ENCODE assay signal across 8 mouse cellular contexts in the genomic region with DNA sequence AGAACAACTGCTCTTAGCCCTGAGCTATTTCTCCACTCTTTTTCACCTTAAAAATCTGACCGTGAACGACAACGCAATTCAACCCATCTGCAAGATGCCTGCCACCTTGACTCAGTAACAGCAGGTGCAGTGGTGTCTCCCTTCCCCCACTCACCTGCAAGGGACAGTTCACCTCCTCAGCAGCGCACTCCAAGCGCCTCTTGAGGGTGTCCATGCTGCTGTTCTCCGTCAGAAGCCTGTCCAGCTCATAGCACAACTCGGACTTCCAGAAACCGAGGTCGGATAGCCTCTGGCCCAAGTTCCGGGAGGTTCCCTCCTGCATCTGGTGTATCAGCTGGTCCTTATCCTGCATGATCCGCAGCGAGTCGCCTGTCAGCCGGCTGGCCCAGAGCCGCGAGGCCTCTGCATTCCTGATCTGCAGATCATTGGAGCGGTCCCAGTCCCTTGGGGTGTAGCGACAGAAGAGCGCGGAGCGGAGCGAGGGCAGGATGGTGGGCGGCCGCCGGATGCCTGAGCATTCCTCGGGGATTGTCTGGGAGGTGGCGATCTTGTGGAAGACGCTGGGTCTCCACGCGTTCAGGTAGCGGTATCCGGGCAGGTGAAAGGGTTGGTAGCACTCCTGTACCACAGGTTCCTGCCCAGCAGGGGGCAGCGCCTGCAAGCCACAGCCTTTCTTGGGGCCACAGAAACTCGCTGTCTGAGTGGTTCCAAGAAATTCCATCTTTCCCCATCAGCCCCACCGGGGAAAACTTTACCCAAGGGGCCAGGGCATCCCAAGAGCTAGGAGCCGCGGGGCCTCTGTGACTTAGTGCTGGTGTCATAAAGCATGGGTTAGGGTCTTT. TPM values are rescaled to one million over a fixed set of nuclear protein-coding genes. Genes with fewer than 3 reads are reported as not detected.
DNase-seq lines count a peak whose midpoint lies in the region; ATAC-seq and TF ChIP-seq lines count a peak whose summit lies in the region.

Gene Tekt5 (minus strand): TSS at position 792 of the 842 bp plus-strand sequence.

- DNase-seq in gastrocnemius, postnatal 14 days = peak; percentile 55
- no peak for DNase-seq in gastrocnemius, adult 18-20 months (ENCODE audit: low spot score)
- DNase-seq in induced T-regulatory cell, adult 2 months (ENCODE audit: low read depth) = peak; percentile 29
- DNase-seq in liver, embryonic 11.5 days (ENCODE audit: low spot score) = no peak
- peak; percentile 46 for DNase-seq in naive thymus-derived CD4-positive, alpha-beta T cell, adult 2 months (ENCODE audit: low read depth)
- DNase-seq in thymus, postnatal 25 days = peak; percentile 35

- H3K4me1 ChIP-seq in bone marrow macrophage, adult 2 months (ENCODE audit: control insufficient read depth, insufficient read depth, low read length) = no peaks in the 10 kb centered on the region
- H3K4me1 ChIP-seq in forebrain, embryonic 13.5 days = peaks cover 8% of the 10 kb centered on the region
- H3K4me1 ChIP-seq in liver, embryonic 11.5 days (replicated peaks; ENCODE audit: control insufficient read depth, insufficient read depth, low read length) = no peaks in the 10 kb centered on the region

- no peak for TF ChIP-seq POLR2A in bone marrow macrophage, adult 2 months (IDR thresholded peaks at IDR 0.05; ENCODE audit: borderline replicate concordance, low read depth, low read length)

- 7% methylated on average over 37 of the region's 37 CpGs for WGBS in forebrain, embryonic 13.5 days
- WGBS in liver, embryonic 11.5 days = 12% methylated on average over 37 of the region's 37 CpGs

- TF ChIP-seq CTCF in bone marrow macrophage, adult 2 months (IDR thresholded peaks at IDR 0.05; ENCODE audit: low read depth, low read length) = peak; percentile 48

- no peak within 1 kb of the TSS for H3K27ac ChIP-seq in bone marrow macrophage, adult 2 months (ENCODE audit: insufficient read depth, low read depth, low read length)
- H3K27ac ChIP-seq in forebrain, embryonic 13.5 days = no peak within 1 kb of the TSS
- H3K27ac ChIP-seq in liver, embryonic 11.5 days (ENCODE audit: low read depth, low read length) = no peak within 1 kb of the TSS

- intact Hi-C loops in gastrocnemius, postnatal 14 days (cut with DNase I; ENCODE audit: low total_unique reads) = loop anchor here (5.0 kb wide), 1 partner anchor 113 kb away; no protein-coding TSS in a partner anchor

- H3K36me3 ChIP-seq in forebrain, embryonic 13.5 days (ENCODE audit: poor library complexity, severe bottlenecking) = no peaks in the 10 kb centered on the region
- no peaks in the 10 kb centered on the region for H3K36me3 ChIP-seq in liver, embryonic 11.5 days (ENCODE audit: control insufficient read depth, insufficient read depth, low read length)

- ATAC-seq in forebrain, embryonic 13.5 days = peak; percentile 48; the same call in 1 of the 2 replicates
- no peak for ATAC-seq in liver, embryonic 11.5 days (replicated peaks; ENCODE audit: low FRiP score)

- H3K27me3 ChIP-seq in forebrain, embryonic 13.5 days = peaks cover 12% of the 10 kb centered on the region
- H3K27me3 ChIP-seq in liver, embryonic 11.5 days (replicated peaks; ENCODE audit: control insufficient read depth, insufficient read depth, low read length) = peaks cover 10% of the 10 kb centered on the region

- H3K4me2 ChIP-seq in forebrain, embryonic 13.5 days = peak within 1 kb of the TSS; percentile 59
- peak within 1 kb of the TSS; percentile 43 for H3K4me2 ChIP-seq in liver, embryonic 11.5 days

- no peaks in the 10 kb centered on the region for H3K9me3 ChIP-seq in forebrain, embryonic 13.5 days (replicated peaks)
- no peaks in the 10 kb centered on the region for H3K9me3 ChIP-seq in liver, embryonic 11.5 days (ENCODE audit: control insufficient read depth, low read length)

- no peak within 1 kb of the TSS for H3K4me3 ChIP-seq in bone marrow macrophage, adult 2 months (ENCODE audit: insufficient read depth, low read length)
- peak within 1 kb of the TSS; percentile 29 for H3K4me3 ChIP-seq in forebrain, embryonic 13.5 days
- H3K4me3 ChIP-seq in liver, embryonic 11.5 days (ENCODE audit: low read depth, low read length) = no peak within 1 kb of the TSS; the same call in 1 of the 2 replicates

- H3K9ac ChIP-seq in forebrain, embryonic 13.5 days = peak within 1 kb of the TSS; percentile 52
- H3K9ac ChIP-seq in liver, embryonic 11.5 days (ENCODE audit: low read depth, low read length) = no peak within 1 kb of the TSS

RNA-seq across cellular contexts. Expression of gene Tekt5, which starts in this region (rescaled TPM):
- under 1 TPM in 1 of 2 experiments, not detected in 1; 0.18 TPM for total RNA-seq in gastrocnemius, postnatal 14 days (2021)
- not detected for total RNA-seq in gastrocnemius, adult 18-20 months (2021)
- not detected in 2 replicates for polyA plus RNA-seq in bone marrow macrophage, adult 2 months (2012; ENCODE audit: insufficient read depth, insufficient read length, missing spikeins)
- 0.74 and 1.4 TPM in 2 replicates for polyA plus RNA-seq in forebrain, embryonic 13.5 days (2015; fragmentation: Nextera tagmentation; extraction: Ambion mirVana)
- polyA plus RNA-seq in liver, embryonic 11.5 days (2014; fragmentation: Nextera tagmentation; extraction: Ambion mirVana) = 0.16 TPM in 1 of 2 replicates, not detected in the other

Comparison
In these comparisons a context has a peak if more than half of its experiments do, and no peak if none do; other contexts are left out.
1. Peak in DNase-seq in gastrocnemius, postnatal 14 days; RNA of the gene not detected or under 1 TPM.
2. DNase-seq: peak in induced T-regulatory cell, adult 2 months (single experiment), naive thymus-derived CD4-positive, alpha-beta T cell, adult 2 months (single experiment) and thymus, postnatal 25 days (single experiment); none in gastrocnemius, adult 18-20 months (single experiment) and liver, embryonic 11.5 days (single experiment).